Mouse (Mus musculus) midbrain, embryonic 11.5 days (tissue): ENCODE measurements at regions not wholly inside any gene's neighbourhood (a gene's known extent, or its start where the extent isn't known, plus 50 kb on each side); places are given as distances from the start of the nearest gene placed in this dataset.
A peak's percentile ranks its signal among the peaks of the same experiment; 100 is the strongest.

Experiments
- ATAC-seq: fragments of 200-750 bp; cut with Nextera tagmentation; 2 replicates; pipeline ENCODE4 v1.8.0; 2017; ENCODE audit warnings: moderate TSS enrichment, moderate library complexity; ENCODE audit not compliant: low FRiP score
- DNase-seq: peaks from one replicate; pipeline ENCODE4 v3.0.0; 2015; ENCODE audit warnings: low spot score; ENCODE audit errors: missing footprints
- H3K27ac ChIP-seq: fragments of 300-500 bp; sonication (generic); 2 replicates; pipeline ENCODE4 v1.5.1; 2014; ENCODE audit warnings: low read depth, low read length
- H3K27me3 ChIP-seq: fragments of 300-500 bp; sonication (generic); 2 replicates; pipeline ENCODE4 v1.6.1; 2014; ENCODE audit warnings: mild to moderate bottlenecking, low read length, moderate library complexity, mixed read lengths; ENCODE audit not compliant: control insufficient read depth, insufficient read depth
- H3K36me3 ChIP-seq: fragments of 300-500 bp; sonication (generic); 2 replicates; pipeline ENCODE4 v1.6.1; 2014; ENCODE audit warnings: mild to moderate bottlenecking, low read length, moderate library complexity, mixed read lengths; ENCODE audit not compliant: control insufficient read depth, insufficient read depth
- H3K4me1 ChIP-seq: fragments of 300-500 bp; sonication (generic); 2 replicates; pipeline ENCODE4 v1.6.1; 2014; ENCODE audit warnings: low read length; ENCODE audit not compliant: control insufficient read depth, insufficient read depth
- H3K4me2 ChIP-seq: fragments of 300-500 bp; sonication (generic); 2 replicates; pipeline ENCODE4 v1.6.1; 2014; ENCODE audit warnings: mild to moderate bottlenecking, moderate library complexity
- H3K4me3 ChIP-seq: fragments of 300-500 bp; sonication (generic); 2 replicates; pipeline ENCODE4 v1.5.1; 2014; ENCODE audit warnings: low read depth, low read length
- H3K9ac ChIP-seq: fragments of 300-500 bp; sonication (generic); 2 replicates; pipeline ENCODE4 v1.6.1; 2014; ENCODE audit warnings: low read length
- H3K9me3 ChIP-seq: fragments of 300-500 bp; sonication (generic); 2 replicates; pipeline ENCODE4 v1.6.1; 2016; ENCODE audit warnings: low read length; ENCODE audit not compliant: control insufficient read depth
- WGBS: fragments of 180-500 bp; shearing (Covaris S2); extraction: QIAGEN DNeasy Blood & Tissue Kit; methylation state at CpG from one replicate; pipeline ENCODE4 v1.1.7; 2014; 5-methylcytosine and 5-hydroxymethylcytosine counted together

GRCm38 (mm10) chr14:58937791-58938600 lies 204.7 kb downstream of the 1700129C05Rik start:
- no peak overlapping the region for H3K9ac ChIP-seq
- ATAC-seq (0 out of 2 replicates have a peak, but pooled peaks have one; percentile 44), DNase-seq (peak; percentile 87)
- no peaks in the 10 kb centered on the region for H3K9me3 ChIP-seq
- H3K36me3 ChIP-seq: no peaks in the 10 kb centered on the region
- H3K4me2 ChIP-seq: no peak overlapping the region
- H3K27me3 ChIP-seq: no peaks in the 10 kb centered on the region
- H3K4me3 ChIP-seq: no peak overlapping the region
- no peak overlapping the region for H3K27ac ChIP-seq
- WGBS: 53% methylated on average over 12 of the region's 12 CpGs
- H3K4me1 ChIP-seq: peaks cover 9% of the 10 kb centered on the region

- no peak overlapping the region for H3K9ac ChIP-seq
- H3K36me3 ChIP-seq: no peaks in the 10 kb centered on the region
- ATAC-seq (no peak), DNase-seq (peak; percentile 81)
- no peak overlapping the region for H3K4me2 ChIP-seq
- H3K27me3 ChIP-seq: no peaks in the 10 kb centered on the region
- no peak overlapping the region for H3K4me3 ChIP-seq
- 35% methylated on average over 8 of the region's 8 CpGs for whole genome bisulfite sequencing
- peaks cover 9% of the 10 kb centered on the region for H3K4me1 ChIP-seq
- no peak overlapping the region for H3K27ac ChIP-seq
- no peaks in the 10 kb centered on the region for H3K9me3 ChIP-seq
Observed at GRCm38 (mm10) chr14:58937331-58937730, 205.4 kb downstream of the 1700129C05Rik start.

GRCm38 (mm10) chr14:58936131-58936530 lies 206.6 kb downstream of the 1700129C05Rik start:
- no peak overlapping the region for H3K9ac ChIP-seq
- peaks cover 9% of the 10 kb centered on the region for H3K4me1 ChIP-seq
- 38% methylated on average over 2 of the region's 2 CpGs for WGBS
- H3K36me3 ChIP-seq: no peaks in the 10 kb centered on the region
- no peaks in the 10 kb centered on the region for H3K27me3 ChIP-seq
- no peak overlapping the region for H3K4me2 ChIP-seq
- no peak for ATAC-seq
- no peak overlapping the region for H3K4me3 ChIP-seq
- no peak overlapping the region for H3K27ac ChIP-seq
- peak; percentile 51 for DNase-seq
- H3K9me3 ChIP-seq: no peaks in the 10 kb centered on the region

GRCm38 (mm10) chr14:58917853-58918252 lies 224.8 kb downstream of the 1700129C05Rik start:
- WGBS: 78% methylated on average over 9 of the region's 9 CpGs
- no peak overlapping the region for H3K9ac ChIP-seq
- no peak overlapping the region for H3K4me3 ChIP-seq
- H3K27me3 ChIP-seq: no peaks in the 10 kb centered on the region
- H3K4me2 ChIP-seq: no peak overlapping the region
- ATAC-seq (no peak), DNase-seq (no peak)
- no peaks in the 10 kb centered on the region for H3K4me1 ChIP-seq
- no peaks in the 10 kb centered on the region for H3K36me3 ChIP-seq
- no peaks in the 10 kb centered on the region for H3K9me3 ChIP-seq
- no peak overlapping the region for H3K27ac ChIP-seq

- Histone ChIP-seq H3K36me3 (no peaks in the 10 kb centered on the region), H3K9ac (no peak overlapping the region), H3K4me2 (no peak overlapping the region), H3K4me3 (no peak overlapping the region), H3K4me1 (no peaks in the 10 kb centered on the region), H3K27me3 (no peaks in the 10 kb centered on the region), H3K27ac (no peak overlapping the region), H3K9me3 (no peaks in the 10 kb centered on the region)
- no peak for DNase-seq
- WGBS: 77% methylated on average over 3 of the region's 3 CpGs
- no peak for ATAC-seq
Observed at GRCm38 (mm10) chr14:58917228-58917627, 225.5 kb downstream of the 1700129C05Rik start.

- Histone ChIP-seq H3K27me3 (no peaks in the 10 kb centered on the region), H3K36me3 (no peaks in the 10 kb centered on the region), H3K4me3 (no peak overlapping the region), H3K4me2 (no peak overlapping the region), H3K4me1 (no peaks in the 10 kb centered on the region), H3K9me3 (peaks cover 3% of the 10 kb centered on the region; the same call in 1 of the 2 replicates), H3K9ac (no peak overlapping the region), H3K27ac (no peak overlapping the region)
- no peak for DNase-seq
- 85% methylated on average over 3 of the region's 3 CpGs for WGBS
- ATAC-seq: no peak
Observed at GRCm38 (mm10) chr14:58914937-58915336, 227.8 kb downstream of the 1700129C05Rik start.

- peaks cover 3% of the 10 kb centered on the region; the same call in 1 of the 2 replicates for H3K9me3 ChIP-seq
- DNase-seq (no peak), ATAC-seq (no peak)
- no peaks in the 10 kb centered on the region for H3K4me1 ChIP-seq
- no peak overlapping the region for H3K4me2 ChIP-seq
- H3K27me3 ChIP-seq: no peaks in the 10 kb centered on the region
- H3K9ac ChIP-seq: no peak overlapping the region
- H3K36me3 ChIP-seq: no peaks in the 10 kb centered on the region
- H3K27ac ChIP-seq: no peak overlapping the region
- no peak overlapping the region for H3K4me3 ChIP-seq
- WGBS: 100% methylated on average over 1 of the region's 1 CpGs
Observed at GRCm38 (mm10) chr14:58910846-58911245, 231.8 kb downstream of the 1700129C05Rik start.

- no peaks in the 10 kb centered on the region for H3K4me1 ChIP-seq
- no peaks in the 10 kb centered on the region for H3K36me3 ChIP-seq
- ATAC-seq (no peak), DNase-seq (no peak)
- H3K9ac ChIP-seq: no peak overlapping the region
- no peaks in the 10 kb centered on the region for H3K27me3 ChIP-seq
- WGBS: 79% methylated on average over 3 of the region's 3 CpGs
- H3K4me2 ChIP-seq: no peak overlapping the region
- H3K4me3 ChIP-seq: no peak overlapping the region
- no peak overlapping the region for H3K27ac ChIP-seq
- H3K9me3 ChIP-seq: peaks cover 3% of the 10 kb centered on the region; the same call in 1 of the 2 replicates
Observed at GRCm38 (mm10) chr14:58907932-58908331, 234.8 kb downstream of the 1700129C05Rik start.

- ATAC-seq: no peak
- DNase-seq: no peak
- Histone ChIP-seq H3K27me3 (no peaks in the 10 kb centered on the region), H3K9ac (no peak overlapping the region), H3K4me1 (no peaks in the 10 kb centered on the region), H3K36me3 (no peaks in the 10 kb centered on the region), H3K9me3 (peaks cover 3% of the 10 kb centered on the region; the same call in 1 of the 2 replicates), H3K4me2 (no peak overlapping the region), H3K4me3 (no peak overlapping the region), H3K27ac (no peak overlapping the region)
- 91% methylated on average over 3 of the region's 3 CpGs for WGBS
Observed at GRCm38 (mm10) chr14:58907359-58907758, 235.3 kb downstream of the 1700129C05Rik start.
